Mouse (Mus musculus): ENCODE results near the gene Lasp1.

Gene Lasp1

GRCm38 (mm10) chr11:97797369-97798082 lies 1.3 kb upstream of the Lasp1 start:
- DNase-seq = no peak

- no peak for DNase-seq
Measured at GRCm38 (mm10) chr11:97798083-97798435, 741 bp upstream of the Lasp1 start.

DNA sequence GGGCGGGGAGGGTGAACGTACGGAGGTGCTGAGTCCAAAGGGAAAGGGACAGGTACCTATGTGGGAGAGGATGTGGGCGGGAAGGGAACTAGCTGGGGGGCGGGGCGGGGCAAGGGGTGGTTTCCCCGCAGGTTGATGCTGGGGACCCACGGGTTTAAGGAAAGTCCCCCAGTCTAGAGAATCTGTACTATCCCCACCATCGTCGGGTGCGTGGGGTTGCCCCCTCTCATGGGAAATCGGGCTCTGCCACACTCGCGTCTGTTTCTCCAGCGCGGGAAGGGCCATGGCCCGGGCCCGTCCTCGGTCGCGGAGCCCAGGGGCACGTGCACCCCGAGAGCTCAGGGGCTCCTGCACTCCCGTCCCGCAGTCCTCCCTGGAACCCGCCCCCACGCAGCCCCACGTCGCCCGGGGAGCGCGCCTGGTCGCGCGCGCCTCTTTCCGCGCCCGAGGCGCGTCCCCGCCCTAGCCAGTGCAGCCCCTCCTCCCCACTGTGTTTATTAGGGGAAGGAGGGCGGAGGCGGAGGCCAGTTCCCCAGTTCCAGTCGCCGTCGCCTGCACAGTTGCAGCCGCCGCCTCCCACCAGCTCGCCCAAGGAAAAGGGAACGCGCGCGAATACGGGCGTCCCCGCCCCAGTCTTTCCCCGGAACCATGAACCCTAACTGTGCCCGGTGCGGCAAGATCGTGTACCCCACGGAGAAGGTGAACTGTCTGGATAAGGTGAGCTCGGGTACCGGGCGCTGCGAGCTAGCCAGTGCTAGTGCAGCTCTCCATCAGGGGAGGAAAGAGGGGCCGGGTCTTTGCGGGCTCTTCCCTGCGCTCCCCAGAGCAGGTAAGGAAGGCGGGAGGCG lies 570 bp downstream of the Lasp1 start:
- peak; percentile 88 for DNase-seq

GRCm38 (mm10) chr11:97799994-97800690 lies 1.3 kb downstream of the Lasp1 start:
- peak; percentile 86 for DNase-seq

DNA sequence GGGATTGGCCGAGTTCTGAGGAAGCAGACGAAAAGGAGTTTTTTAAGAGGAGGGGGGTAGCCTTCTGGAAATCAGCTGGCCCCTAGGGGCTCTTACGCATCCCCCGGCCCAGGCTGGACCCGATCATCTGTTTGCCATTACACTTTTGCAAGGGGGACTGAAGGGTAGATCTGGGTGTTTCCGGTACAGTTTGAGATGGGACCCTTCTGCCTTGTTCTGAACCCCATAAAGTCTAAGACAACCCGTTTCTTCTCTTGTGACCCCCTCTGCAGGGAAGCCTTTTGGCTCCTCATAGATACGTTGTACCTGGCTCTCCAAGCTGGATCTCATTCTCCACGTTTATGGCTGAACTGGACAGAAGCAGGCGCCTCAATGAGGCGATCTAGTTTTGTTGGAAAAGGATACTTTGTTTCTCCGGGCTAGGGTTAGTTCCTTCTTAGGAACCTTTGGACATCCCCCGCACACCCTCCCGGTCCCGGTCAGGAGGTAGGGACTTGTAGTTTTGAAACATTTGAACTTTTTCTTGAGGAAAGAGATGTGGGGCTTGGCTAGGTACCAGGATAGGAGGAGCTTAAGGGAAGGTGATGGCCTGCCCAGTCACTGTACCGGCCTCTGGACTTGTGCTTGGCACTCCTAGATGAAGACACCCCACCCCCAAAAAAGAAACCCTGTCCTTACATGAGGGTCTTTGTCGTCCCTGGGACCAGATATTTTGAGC lies 2.0 kb downstream of the Lasp1 start:
- no peak for DNase-seq

- no peak for DNase-seq
Measured at GRCm38 (mm10) chr11:97801409-97802193, 2.8 kb downstream of the Lasp1 start.

DNA sequence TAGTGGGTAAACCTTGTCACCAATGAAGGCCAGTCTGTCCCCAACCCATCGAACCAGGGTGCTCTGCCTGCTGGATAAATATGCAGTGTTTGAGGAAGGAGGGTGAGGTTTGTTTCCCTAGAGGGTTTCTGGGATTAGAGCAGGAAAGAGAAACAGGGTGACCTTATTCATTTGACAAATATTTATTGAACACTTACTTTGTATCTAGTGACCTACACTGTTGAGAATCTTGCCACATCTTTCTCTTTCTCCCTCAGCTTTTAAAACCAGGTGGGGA lies 3.3 kb downstream of the Lasp1 start:
- DNase-seq = no peak

DNA sequence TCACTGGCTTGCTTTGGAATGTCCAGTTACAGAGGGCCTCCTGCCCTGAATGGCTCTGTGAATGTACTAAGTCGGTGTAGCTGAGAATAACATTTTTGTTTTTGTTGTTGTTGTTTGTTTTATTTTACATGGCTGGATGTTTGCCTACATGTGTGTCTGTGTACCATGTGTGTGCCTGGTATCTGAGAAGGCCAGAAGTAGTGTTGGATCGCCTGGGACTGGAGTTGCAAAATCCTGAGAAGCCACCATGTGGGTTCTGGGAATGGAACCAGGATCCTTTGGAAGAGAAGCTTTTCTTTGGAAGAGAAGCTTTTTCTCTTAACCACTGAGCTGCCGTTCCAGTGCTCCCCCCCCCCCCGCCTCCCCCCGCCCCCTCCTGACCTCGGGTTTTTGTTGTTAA lies 3.7 kb downstream of the Lasp1 start:
- no peak for DNase-seq

GRCm38 (mm10) chr11:97803847-97804246 lies 5.0 kb downstream of the Lasp1 start:
- no peak for DNase-seq

GRCm38 (mm10) chr11:97804841-97805661 lies 6.3 kb downstream of the Lasp1 start:
- no peak for DNase-seq

- no peak for DNase-seq
Measured at GRCm38 (mm10) chr11:97805662-97806612, 7.1 kb downstream of the Lasp1 start.

- no peak for DNase-seq
Measured at GRCm38 (mm10) chr11:97806613-97806964, 7.8 kb downstream of the Lasp1 start.

DNA sequence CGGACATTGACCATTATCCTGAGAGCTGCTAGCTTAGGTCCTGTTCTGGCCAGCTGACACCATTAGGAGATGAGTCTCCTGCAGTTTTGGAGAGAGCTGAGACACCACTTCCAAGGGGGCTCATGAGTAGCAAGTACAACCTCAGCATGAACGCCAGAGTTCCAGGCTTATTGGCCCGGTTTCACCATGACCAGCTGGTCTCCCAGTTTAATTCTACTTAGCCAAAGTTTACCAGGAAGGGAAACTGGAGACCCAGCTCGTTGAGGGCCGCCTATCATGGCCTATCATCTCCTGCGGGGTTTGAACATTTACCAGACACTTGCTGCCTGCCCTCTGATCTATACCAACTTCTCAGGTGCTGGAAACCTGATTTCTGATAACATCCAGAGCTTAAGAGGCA lies 8.8 kb downstream of the Lasp1 start:
- no peak for DNase-seq

- DNase-seq = peak; percentile 71
Measured at GRCm38 (mm10) chr11:97808093-97808492, 9.3 kb downstream of the Lasp1 start.

DNA sequence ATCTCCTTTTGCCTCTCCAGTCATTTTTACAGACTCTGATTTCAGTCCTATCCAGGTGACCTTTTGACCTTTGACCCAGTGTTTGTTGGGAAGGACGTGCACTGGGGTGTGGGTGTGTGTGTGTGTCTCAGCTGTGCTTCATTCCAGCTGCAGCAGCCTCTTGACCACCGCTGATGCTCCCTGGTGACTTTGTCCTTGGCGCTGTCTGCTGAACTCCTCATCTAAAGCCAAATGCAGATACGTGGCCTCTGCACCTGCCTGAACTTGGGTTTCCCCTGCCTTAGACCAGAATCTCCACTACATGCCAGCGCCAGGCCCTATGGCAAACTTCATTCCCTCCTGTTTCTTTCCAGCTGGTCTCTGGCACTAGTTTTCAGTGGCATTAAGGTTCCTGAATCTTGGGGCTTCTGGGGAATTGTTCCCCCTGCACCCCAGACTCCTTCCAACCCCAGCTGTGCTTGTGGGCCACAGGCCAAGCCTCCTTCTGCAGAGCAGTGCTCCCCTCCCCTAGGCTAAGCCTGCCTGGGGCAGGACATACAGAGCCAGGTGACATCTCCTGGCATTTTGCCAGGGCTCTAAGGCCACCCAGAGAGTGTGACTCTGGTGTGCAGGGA lies 9.9 kb downstream of the Lasp1 start:
- no peak for DNase-seq

- no peak for DNase-seq
Measured at GRCm38 (mm10) chr11:97809235-97810121, 10.7 kb downstream of the Lasp1 start.

GRCm38 (mm10) chr11:97810356-97810755 lies 11.6 kb downstream of the Lasp1 start:
- no peak for DNase-seq

- no peak for DNase-seq
Measured at GRCm38 (mm10) chr11:97810970-97811369, 12.2 kb downstream of the Lasp1 start.

Data from thymus, postnatal 4 days (tissue).